Mouse (Mus musculus) c-Kit-negative CD71-positive TER-119-positive erythroid progenitor cells, embryonic 14.5 days (primary cell): ENCODE data around the gene Lrrc28.

Source experiments
- DNase-seq: peaks from one replicate; pipeline ENCODE4 v3.0.0-alpha.2; 2013; ENCODE audit warnings: low read depth, low spot score

The Lrrc28 gene

DNA sequence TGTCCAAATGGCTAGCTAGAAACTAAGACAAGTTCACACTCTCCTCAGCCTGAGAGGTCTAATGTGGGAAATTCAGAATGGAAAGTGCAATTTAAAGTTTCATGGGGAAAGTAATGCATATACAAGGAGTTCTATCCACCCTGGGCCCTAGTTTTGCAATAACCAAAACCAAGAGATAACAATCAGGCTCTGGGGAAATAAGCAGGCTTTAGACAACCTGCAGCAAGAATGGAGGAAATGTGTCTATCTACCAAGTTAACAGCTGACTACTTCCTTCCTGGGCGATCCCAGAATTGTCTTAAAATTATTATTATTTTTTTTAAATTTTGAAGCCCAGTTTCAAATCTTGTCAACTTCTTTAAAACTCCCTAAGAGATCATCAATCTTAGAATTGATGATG, 48.7 kb downstream of the Lrrc28 start:
- no peak for DNase-seq

DNA sequence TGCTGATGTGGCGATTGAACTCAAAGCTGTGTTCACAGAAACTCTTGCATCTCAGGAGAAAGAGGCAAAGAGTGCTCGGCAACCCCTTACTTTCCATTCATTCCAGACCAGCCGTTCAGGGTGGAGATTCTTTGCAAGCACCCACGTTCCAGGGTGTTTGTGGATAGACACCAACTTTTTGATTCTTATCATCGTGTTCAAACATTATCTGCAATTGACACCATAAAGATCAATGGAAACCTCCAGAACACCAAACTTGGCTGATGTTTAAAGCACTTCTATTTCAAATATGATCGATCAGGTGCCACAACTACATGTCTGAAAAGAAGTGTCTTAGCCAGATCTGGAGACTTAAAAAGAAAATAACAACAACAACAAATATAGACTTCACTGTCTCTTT, 51.2 kb downstream of the Lrrc28 start:
- DNase-seq: no peak

DNA sequence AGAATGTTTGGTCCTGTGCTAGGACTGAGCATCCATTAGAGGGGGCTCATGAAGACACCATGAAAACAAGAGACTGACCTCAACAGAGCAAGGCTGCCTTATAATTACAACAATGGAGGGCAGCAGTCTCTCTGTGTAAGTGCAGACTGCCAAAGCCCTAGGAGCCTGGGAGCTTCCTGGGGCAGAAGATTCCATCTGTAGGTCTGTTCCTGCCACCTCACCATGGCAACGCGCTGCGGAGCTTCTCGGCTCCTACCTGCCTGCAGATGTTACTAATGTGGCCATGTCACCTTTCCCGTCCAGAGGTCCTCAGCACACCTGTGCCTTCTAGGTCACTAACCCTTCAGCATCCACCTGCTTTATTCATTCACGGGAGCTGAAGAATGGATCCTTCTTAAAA, 52.4 kb downstream of the Lrrc28 start:
- no peak for DNase-seq

DNA sequence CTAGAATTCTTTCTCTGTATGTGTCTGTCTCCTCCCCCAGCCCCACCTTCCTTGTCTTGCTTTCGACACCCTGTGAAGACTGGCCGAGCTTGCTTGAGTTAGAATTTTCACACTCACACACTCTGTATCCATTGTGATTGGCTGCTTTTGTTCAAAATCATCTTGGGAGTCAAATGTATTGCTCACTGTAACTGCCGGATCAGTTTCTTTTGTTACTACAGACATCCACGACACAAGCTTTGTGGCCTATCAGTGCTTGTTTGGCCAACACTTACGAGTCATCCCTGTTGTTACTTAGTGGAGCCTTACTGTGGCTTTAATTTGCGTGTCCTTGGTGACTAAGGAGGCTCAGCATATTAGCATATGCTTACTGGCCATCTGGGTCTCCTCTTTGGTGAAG, 56.3 kb downstream of the Lrrc28 start:
- DNase-seq: no peak

DNA sequence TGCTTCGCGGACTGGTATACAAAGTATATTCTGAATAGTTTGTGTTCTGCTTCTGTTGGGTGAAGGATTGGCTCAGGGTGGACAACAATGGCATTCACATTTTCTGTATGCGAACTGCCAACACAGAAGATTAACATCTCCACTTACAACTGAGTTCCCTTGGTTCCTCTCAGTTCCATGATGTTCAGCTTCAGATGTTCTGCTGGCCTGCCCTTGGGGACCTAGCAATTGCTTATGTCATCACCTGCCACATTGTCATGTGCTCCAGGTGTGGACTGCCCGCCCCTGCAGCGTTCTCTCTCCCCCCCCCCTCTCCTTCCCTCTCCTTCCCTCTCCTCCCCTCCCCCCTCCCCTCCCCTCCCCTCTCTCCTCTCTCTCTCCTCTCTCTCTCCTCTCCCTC, 58.6 kb downstream of the Lrrc28 start:
- DNase-seq: no peak

DNA sequence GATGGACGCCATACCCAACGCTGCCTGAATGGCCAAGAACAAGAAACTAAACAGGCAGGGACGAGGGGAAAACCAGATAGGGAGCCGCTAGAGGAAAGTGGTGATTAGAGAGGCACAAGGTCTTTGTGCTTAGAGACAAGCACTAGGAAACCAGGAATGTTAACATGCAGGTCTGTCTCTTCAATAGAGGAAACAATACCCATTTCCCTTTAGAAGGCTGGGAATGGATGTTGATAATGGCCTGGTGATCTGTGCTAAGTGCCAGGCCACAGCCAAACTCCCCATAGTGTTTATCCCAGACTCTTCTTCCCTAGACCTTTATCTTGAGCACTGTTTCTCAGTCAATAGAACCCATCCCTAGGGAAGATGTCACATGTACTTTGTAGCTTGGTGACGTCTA, 61.2 kb downstream of the Lrrc28 start:
- no peak for DNase-seq

DNA sequence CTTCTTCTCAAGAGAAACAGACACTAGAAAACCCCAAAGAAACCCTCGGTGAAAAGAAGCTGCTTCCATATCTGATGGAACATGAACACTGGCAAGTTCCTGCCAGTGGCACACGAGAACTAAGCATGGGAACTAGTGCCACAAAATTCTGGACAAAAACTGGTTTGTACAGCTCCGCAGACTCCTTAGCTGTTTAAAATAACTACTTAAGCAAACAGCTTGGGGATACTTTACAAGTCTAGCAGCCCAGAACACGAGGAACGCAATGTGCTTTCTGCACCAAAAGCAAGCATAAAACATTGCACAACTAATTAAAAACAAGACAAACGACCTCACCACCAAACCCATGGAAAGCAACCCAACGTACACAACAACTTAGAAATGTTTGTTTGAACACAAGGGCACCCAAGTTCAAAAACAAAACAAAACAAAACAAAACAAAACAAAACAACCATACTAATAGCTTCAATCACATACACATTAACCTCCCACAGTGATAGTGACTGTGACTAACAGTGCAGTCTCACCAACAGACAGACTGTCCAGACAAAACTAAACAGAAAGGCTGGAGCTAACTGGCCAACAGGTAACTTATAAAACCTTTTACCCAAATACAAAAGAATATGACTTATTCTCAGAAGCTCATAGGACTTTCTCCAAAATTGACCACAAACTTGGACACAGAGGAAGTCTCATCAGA, 66.1 kb downstream of the Lrrc28 start:
- no peak for DNase-seq

DNA sequence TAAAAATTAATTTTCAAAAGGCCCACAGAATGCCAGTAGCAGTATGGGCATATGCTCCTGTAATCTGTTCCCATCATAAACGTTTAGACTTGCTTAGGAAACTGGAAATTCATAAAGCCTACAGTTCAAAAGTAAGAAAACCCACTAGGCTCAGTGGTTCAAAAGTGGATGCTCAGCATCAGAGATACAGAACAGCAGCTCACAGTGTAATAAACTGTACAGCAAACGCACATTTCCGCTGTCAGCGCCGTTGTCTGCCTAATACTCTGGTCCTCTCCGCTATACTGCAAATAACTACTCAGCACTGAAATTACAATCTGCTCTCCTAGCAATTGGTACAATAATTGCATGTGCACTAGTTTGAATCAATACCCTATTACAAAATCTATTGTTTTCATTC, 67.0 kb downstream of the Lrrc28 start:
- DNase-seq: no peak

DNA sequence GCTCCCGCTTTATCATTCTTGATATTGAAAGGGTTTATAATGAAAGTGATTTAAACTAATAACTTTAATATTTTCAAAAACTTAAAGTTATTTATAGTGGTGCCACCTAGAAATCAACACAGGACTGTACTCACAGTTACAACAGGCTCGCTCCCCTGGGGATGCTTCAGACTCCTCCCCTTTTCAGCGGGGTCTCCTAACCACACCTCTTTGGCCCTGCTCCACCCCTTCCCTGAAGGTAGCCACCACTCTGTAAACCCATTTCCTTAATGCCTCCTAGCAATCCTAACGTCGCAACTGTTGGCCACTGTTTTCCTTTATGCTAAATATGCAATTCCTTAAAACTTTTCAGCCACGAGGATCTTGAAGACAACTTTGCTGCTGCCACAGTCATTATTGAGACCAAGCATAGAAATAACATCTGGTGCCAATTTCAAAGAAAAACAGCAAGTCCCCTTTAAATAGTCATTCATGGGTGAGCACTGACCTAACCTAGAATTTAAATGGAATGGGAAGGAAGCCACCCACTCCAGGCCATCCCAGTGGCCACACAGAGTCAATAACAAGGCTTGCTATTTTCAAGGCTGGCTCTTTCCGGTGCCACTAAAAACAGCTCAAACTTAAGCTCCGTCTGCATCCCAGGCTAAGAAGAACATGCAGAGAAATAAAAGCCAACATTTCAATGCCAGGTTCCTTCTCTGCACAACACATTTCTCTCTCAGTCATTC, 78.4 kb downstream of the Lrrc28 start:
- DNase-seq: no peak

DNA sequence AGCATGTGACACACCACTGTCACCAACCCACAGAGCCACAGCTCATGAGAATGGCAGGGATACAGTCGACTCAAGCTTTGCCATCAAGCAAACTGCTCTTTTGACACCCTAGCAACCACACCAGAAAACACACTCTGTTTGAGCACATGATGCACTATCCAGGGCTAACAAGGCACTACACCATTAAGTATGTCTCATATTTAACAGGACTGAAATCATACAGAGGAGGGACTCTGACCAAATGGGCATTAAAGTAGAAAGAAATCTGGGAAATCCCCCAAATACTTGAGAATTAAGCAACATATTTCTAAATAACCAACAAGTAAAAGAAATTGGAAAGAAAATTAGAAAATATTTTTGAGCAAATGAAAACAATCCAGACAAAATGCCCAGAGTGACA, 79.9 kb downstream of the Lrrc28 start:
- DNase-seq: no peak

DNA sequence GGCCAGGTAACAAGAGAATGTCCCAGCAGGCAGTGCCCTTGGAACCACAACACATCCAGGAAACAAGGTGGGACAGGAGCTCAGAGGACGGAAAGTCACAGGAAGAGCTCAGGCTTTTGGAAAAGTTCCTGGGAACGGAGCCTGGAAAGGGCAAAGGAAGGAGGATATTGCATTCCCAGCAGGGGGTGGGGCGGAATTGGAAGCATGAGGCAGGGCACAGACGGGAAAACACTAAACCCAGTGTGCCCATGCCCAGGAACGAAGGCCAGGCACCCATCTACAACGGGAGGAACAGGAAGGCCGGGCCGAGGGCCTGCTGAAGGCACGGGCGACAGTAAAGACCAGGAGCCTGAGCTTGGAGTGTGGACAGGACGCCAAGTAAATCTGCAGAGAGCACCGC, 82.9 kb downstream of the Lrrc28 start:
- DNase-seq: no peak

DNA sequence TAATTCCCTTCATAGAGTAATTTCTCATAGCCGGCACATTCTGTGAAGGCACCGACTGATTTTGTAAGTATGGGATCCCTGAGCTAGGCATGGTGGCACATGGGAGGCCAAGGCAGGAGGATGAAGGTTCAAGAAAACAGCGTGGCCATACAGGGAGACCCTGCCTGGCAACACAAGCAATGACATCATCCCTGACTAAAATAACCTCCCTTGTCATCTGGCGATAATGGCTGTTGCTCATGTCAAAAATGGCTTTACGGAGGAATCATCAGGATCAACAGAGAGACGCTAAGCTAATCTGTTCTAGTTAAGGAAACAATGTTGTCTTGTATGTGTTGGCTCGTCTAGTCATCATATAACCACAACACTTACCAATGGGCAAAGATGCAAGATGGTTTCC, 85.6 kb downstream of the Lrrc28 start:
- DNase-seq: no peak

DNA sequence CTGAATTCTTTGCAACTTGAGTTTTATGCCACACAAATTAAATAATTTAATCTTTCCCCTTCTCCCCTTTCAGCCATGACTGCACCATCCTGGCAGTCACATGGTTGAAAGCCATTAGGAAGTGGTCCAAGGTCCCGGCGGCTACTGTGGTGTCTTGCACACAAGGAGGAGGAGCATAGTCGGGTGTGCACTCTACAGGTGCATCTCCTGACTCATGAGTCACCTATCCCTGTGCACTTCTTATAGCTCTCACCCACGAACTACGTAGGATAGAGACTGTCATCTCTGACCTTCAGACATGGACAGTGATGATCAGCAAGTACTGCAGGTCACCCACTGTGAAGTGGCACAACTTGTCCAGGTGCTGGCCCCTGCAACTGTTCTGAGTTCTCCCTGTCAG, 86.8 kb downstream of the Lrrc28 start:
- DNase-seq: no peak

DNA sequence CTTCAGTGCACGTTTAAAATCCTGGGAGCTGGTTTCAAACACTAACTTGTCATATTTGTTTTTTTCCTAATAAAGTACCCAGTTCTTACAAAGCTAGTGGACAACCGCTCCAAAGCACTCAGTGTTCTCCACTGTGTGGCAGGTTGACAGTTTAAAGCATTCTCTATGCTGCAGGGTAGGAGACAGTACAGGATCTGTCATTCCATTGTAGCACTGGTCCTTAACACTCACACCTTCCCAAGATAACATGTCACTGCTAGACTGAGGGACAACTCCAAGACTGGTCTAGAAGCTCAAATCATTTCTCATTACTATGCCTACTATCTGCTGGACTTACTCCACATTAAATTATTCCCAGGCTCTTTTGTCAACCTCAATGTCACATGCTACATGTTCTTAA, 90.2 kb downstream of the Lrrc28 start:
- no peak for DNase-seq

DNA sequence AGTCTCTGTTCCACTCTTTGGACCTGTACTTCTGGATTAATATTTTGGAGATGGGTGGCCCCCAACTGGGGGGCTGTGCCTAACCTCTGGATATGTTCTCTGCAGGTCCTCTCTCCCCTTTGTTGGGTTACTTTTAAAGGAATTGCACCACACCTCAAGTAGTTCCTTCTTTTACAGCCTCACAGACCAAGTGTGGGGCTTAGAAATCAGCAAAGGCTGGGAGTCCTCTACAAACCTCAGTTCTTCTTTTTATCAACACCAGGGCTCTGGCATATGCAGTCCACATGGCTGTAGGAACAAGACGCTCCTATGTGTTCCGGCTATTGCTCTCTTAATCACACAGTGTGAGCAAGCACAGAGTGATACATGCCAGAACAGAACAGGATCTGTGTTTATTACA, 93.8 kb downstream of the Lrrc28 start:
- DNase-seq: no peak

DNA sequence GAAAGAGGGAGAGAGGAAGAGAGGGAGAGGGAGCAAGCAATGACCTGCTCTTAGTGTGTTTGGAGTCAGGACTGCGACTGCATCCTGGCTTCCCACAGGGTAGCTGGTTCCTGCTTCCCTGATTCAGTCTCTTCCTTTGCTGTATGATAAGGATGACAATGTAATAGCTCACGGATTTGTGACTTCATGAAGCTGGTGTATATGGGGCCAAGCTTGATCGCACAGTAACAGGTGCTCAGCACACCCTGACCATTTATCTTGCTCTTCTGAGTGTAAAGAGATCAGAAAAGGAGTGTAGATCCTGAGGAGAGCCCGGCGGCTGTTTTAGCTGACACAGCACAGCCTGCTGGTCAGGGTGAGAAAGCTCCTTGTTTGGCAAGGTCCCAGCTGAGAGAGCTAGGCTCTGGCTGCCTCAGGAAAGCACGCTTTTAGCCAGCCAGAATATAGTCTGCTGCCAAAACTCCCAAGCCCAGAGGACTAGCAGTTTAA, 96.0 kb downstream of the Lrrc28 start:
- no peak for DNase-seq

DNA sequence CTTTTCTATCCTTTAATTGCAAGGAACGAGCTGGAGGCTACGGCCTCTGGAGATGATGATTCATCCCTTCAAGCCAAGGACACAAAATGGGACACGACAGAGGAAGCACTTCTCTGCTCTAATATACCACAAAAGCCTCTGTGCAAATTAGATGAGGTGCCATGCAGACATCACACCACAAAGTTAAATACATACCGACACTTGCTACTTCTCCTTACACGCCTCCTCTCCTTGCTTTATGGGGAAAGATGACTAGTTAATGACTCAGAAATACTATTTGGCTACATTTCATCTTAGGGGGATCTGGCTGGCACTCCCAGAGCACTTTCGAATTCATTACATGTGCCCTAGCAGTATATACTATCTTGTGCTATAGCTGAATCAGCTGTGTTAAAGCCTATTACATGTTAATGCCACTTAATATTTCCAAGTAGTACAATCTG, 96.4 kb downstream of the Lrrc28 start:
- DNase-seq: no peak

DNA sequence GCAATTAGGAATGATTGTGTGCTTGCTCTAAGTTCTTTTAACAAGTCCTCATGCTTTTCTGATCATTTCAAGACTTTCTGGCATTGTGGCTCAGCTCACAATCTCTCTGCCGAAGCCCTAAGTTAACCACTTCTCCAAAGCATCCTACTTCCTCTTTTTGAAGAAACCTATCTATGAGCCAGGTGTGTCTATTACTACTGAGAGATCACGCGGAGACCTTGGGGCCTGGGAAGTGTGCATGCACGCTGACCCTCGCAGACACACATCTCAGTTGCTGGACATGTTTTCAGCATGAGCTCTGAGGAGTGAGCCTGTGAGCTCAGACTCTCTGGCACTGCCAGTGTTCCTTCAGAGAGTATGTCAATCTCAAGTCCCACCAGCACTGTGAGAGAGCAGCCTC, 98.8 kb downstream of the Lrrc28 start:
- no peak for DNase-seq

DNA sequence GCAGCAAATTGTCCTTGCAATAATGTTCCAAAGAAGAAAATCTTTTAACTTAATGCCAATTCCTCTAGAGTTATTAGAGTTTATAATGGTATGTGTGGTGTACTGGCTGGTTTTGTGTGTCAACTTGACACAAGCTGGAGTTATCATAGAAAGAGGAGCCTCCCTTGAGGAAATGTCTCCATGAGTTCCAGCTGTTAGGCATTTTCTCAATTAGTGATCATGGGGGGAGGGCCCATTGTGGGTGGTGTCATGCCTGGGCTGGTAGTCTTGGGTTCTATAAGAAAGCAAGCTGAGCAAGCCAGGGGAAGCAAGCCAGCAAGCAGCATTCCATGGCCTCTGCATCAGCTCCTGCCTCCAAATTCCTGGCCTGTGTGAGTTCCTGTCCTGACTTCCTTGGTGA, 100.5 kb downstream of the Lrrc28 start:
- DNase-seq: no peak

DNA sequence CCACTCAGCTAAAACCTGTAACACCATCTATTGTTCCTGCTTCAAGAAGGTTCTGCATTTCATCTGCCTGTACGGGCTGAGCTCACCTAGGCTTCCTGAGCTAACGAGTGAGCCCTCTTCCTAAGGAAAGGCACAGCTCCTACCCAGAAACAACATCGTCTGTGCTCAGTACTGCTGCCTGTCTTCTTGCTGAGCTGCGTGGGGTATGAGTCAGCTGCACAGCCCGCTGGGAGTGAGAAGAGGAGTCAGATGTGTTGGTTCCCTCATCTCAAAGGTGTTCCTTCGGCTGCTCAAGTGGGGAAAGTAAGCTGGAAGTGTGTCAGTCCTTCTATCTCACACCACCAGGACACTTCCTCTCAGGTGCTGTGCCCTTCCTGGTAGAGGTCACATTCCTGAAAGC, 101.4 kb downstream of the Lrrc28 start:
- DNase-seq: no peak

DNA sequence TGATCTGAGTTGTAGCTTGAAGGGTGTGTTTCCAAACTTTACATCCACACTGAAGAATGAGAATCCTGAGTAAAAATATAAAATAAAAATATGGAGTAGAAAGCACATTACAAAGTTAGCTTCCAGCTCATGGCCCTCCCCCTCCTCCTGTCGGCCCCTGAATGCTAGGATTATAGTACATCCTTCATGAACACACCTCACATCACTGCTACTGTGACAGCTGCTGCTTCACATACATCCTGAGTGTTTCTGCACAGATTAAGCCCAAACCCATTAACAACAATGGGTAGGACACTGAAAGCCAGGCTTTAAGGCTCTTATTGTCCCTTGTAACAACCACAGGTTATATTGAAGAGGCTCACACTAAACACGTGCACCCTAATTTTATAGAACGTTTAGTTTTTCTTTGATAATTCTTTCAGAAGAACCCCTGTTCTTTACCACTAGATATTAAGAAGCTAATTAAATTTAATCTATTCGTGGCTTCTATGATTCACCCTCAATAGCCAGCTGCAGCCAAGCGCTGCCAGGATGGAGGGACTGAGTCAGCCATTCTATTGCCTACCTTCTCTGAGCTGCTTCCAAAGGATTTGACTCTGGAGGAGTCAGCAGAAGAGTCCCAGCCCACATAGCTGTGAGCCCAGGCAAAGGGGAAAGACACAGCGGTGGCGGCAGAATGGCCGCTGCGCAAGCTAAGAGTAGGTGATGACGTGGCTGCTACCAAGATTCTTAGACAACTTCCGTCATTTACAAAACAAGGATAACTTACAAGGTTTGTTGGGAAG, 108.3 kb downstream of the Lrrc28 start:
- no peak for DNase-seq

DNA sequence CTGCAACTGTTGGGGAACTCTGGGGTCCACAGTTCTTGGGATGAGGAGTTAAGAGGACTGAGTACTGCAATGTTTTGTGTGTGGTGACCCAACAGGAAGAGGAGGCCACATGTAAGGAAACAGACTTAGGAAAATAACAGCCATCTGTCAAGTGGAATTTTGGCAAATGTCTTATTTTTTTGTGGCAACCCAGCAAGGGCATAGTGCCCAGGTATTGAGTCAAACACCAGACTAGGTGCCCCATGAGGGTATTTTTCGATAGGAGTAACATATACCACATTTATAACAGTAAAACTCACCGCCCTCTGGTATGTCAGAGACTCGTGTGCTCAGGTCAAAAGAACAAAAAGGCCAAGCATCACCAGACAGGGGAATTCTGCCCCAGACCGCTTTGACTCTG, 109.1 kb downstream of the Lrrc28 start:
- DNase-seq: no peak

DNA sequence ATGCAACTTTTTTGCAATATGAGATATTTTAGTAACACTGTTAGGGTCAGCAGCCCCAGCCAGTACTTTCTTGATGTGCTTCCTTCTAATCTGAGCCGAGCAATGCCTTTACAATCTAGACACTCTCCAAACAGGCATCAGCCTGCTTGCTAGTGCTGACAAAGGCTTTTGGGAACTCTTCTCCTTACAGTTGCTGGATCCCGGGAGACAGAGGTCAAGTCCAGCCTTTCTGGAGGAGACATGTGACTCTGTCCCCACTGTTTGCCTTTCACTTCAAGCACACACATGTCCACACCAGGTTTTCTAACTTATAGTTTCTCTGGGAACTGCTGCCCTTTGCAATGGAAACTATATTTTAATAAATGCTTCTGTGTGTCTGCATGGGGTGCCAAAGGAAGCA, 114.1 kb downstream of the Lrrc28 start:
- DNase-seq: no peak
